Mouse (Mus musculus) liver, embryonic 14.5 days (tissue): ENCODE data around the gene Des. TPM values are rescaled to one million over a fixed set of nuclear protein-coding genes. Genes with fewer than 3 reads are reported as not detected.

Source experiments
- ATAC-seq: fragments of 200-750 bp; cut with Nextera tagmentation; 2 replicates; pipeline ENCODE4 v1.8.0; 2017; ENCODE audit warnings: moderate number of reproducible peaks, mild to moderate bottlenecking, moderate library complexity; ENCODE audit not compliant: insufficient read depth
- DNase-seq, 3 experiments: peaks; one replicate each; pipeline ENCODE4 v3.0.0-alpha.2; 2012 to 2013; ENCODE audit warnings: low read depth in 3 of 3, low spot score in 3 of 3
- H3K27ac ChIP-seq: fragments of 300-500 bp; sonication (generic); 2 replicates; pipeline ENCODE4 v1.5.1; 2014; ENCODE audit warnings: moderate library complexity, mild to moderate bottlenecking, control low read depth, inconsistent platforms
- H3K27me3 ChIP-seq: fragments of 300-500 bp; sonication (generic); 2 replicates; pipeline ENCODE4 v1.6.1; 2014; ENCODE audit warnings: mild to moderate bottlenecking, low read length, moderate library complexity; ENCODE audit not compliant: control insufficient read depth, insufficient read depth
- H3K36me3 ChIP-seq: fragments of 300-500 bp; sonication (generic); replicated peaks from 2 replicates; pipeline ENCODE4 v1.6.1; 2014; ENCODE audit warnings: low read depth; ENCODE audit not compliant: control insufficient read depth, insufficient read depth
- H3K4me1 ChIP-seq, 2 experiments: fragments of 200-500 bp in 1 of 2; fragments of 300-500 bp in 1 of 2; sonication (generic) in 1 of 2; replicated peaks; 2 replicates each; pipeline ENCODE4 v1.6.1; 2012 to 2014; ENCODE audit warnings: antibody characterized with exemption in 1 of 2, inconsistent platforms in 1 of 2, low read length in 1 of 2; ENCODE audit not compliant: control insufficient read depth in 2 of 2, insufficient read depth in 2 of 2
- H3K4me2 ChIP-seq: fragments of 300-500 bp; sonication (generic); 2 replicates; pipeline ENCODE4 v1.6.1; 2014; ENCODE audit warnings: low read depth, mild to moderate bottlenecking, control low read depth, moderate library complexity
- H3K4me3 ChIP-seq, 2 experiments: fragments of 200-500 bp in 1 of 2; fragments of 300-500 bp in 1 of 2; sonication (generic) in 1 of 2; 2 replicates each; pipeline ENCODE4 v1.5.1; 2012 to 2014; ENCODE audit warnings: low read depth in 2 of 2, low read length in 2 of 2, mild to moderate bottlenecking in 2 of 2, control low read depth in 1 of 2, inconsistent platforms in 1 of 2, moderate library complexity in 1 of 2; ENCODE audit not compliant: insufficient read depth in 1 of 2
- H3K9ac ChIP-seq: fragments of 300-500 bp; sonication (generic); replicated peaks from 2 replicates; pipeline ENCODE4 v1.6.1; 2014; ENCODE audit warnings: mild to moderate bottlenecking, control low read depth, moderate library complexity
- H3K9me3 ChIP-seq: fragments of 300-500 bp; sonication (generic); 2 replicates; pipeline ENCODE4 v1.6.1; 2016; ENCODE audit warnings: low read length, mixed read lengths; ENCODE audit not compliant: control insufficient read depth
- CTCF ChIP-seq: IDR thresholded peaks from 2 replicates; pipeline ENCODE4 v1.5.1; 2016; ENCODE audit warnings: antibody characterized with exemption, low read depth, control low read depth
- EP300 ChIP-seq: IDR thresholded peaks from 2 replicates; pipeline ENCODE4 v1.6.1; 2016; ENCODE audit warnings: antibody characterized with exemption, low read depth
- WGBS: fragments of 180-500 bp; shearing (Covaris S2); extraction: QIAGEN DNeasy Blood & Tissue Kit; methylation state at CpG from one replicate; pipeline ENCODE4 v1.1.7; 2014; ENCODE audit not compliant: insufficient replicate concordance; 5-methylcytosine and 5-hydroxymethylcytosine counted together
- polyA plus RNA-seq, 2 experiments: library from polyadenylated mRNA; depleted of rRNA in 1 of 2; stranded (reverse) in 1 of 2; unstranded in 1 of 2; fragments of >200 nt; fragmentation: Nextera tagmentation in 1 of 2; extraction: Ambion mirVana in 1 of 2; gene quantifications; 2 replicates each; pipeline versions ENCODE4 v1.2.1 to v1.2.3; 2012 to 2014

Des gene
- polyA plus RNA-seq (2012; rRNA removed), result 1.1 TPM in 2 replicates
- 1.4 and 2.1 TPM in 2 replicates for polyA plus RNA-seq (2014; fragmentation: Nextera tagmentation; extraction: Ambion mirVana)

- TF ChIP-seq CTCF (no peak), EP300 (no peak)
- no peaks in the 10 kb centered on the region for H3K9me3 ChIP-seq
- DNase-seq (no peak), ATAC-seq (no peak)
- H3K27me3 ChIP-seq, result peaks cover 22% of the 10 kb centered on the region
- H3K36me3 ChIP-seq, result no peaks in the 10 kb centered on the region
- WGBS, result 4% methylated on average over 80 of the region's 80 CpGs
- H3K27ac ChIP-seq, result no peak within 1 kb of the TSS
- peak within 1 kb of the TSS; percentile 7 to 11; a peak in 2 of 4 replicates for H3K4me3 ChIP-seq
- H3K4me1 ChIP-seq, result no peaks in the 10 kb centered on the region
- H3K4me2 ChIP-seq, result peak within 1 kb of the TSS; percentile 35
- H3K9ac ChIP-seq, result no peak within 1 kb of the TSS
These were observed at the start of gene Des for GRCm38 (mm10) chr1:75360112-75361031. Gene Des (plus strand): TSS chr1:75360329.

GRCm38 (mm10) chr1:75311694-75312093, 48.4 kb upstream of the Des start:
- Histone ChIP-seq H3K36me3 (no peaks in the 10 kb centered on the region; the same call in 1 of the 2 replicates), H3K4me1 (peaks cover 6% of the 10 kb centered on the region in 2 experiments; a peak in 2 of 4 replicates), H3K27ac (no peak overlapping the region), H3K27me3 (no peaks in the 10 kb centered on the region), H3K4me2 (no peak overlapping the region), H3K9ac (no peak overlapping the region), H3K4me3 (no peak overlapping the region), H3K9me3 (no peaks in the 10 kb centered on the region)
- TF ChIP-seq CTCF, result no peak
- TF ChIP-seq EP300, result no peak
- DNase-seq (no peak), ATAC-seq (no peak)
- WGBS, result 79% methylated on average over 6 of the region's 6 CpGs

GRCm38 (mm10) chr1:75315011-75315410, 45.1 kb upstream of the Des start:
- no peaks in the 10 kb centered on the region for H3K27me3 ChIP-seq
- H3K9ac ChIP-seq, result no peak overlapping the region
- no peak overlapping the region for H3K27ac ChIP-seq
- no peak overlapping the region for H3K4me2 ChIP-seq
- WGBS, result 75% methylated on average over 6 of the region's 6 CpGs
- H3K4me1 ChIP-seq, result peaks cover 6 to 9% of the 10 kb centered on the region in 2 experiments; a peak in 3 of 4 replicates
- H3K36me3 ChIP-seq, result no peaks in the 10 kb centered on the region; the same call in 1 of the 2 replicates
- no peak overlapping the region for H3K4me3 ChIP-seq
- DNase-seq (no peak), ATAC-seq (no peak)
- no peak for TF ChIP-seq CTCF
- TF ChIP-seq EP300, result no peak
- no peaks in the 10 kb centered on the region for H3K9me3 ChIP-seq

GRCm38 (mm10) chr1:75315456-75316365, 44.4 kb upstream of the Des start:
- no peaks in the 10 kb centered on the region for H3K36me3 ChIP-seq
- ATAC-seq (no peak), DNase-seq (no peak)
- no peaks in the 10 kb centered on the region for H3K27me3 ChIP-seq
- H3K4me1 ChIP-seq, result peaks cover 6 to 9% of the 10 kb centered on the region in 2 experiments; a peak in 3 of 4 replicates
- H3K27ac ChIP-seq, result no peak overlapping the region
- WGBS, result 77% methylated on average over 29 of the region's 29 CpGs
- H3K4me2 ChIP-seq, result peak overlapping the region; percentile 93
- TF ChIP-seq CTCF, result 0 out of 2 replicates have a peak, but pooled peaks have one; percentile 1
- no peak for TF ChIP-seq EP300
- no peak overlapping the region for H3K9ac ChIP-seq
- peak overlapping the region; percentile 65 to 85 for H3K4me3 ChIP-seq
- H3K9me3 ChIP-seq, result no peaks in the 10 kb centered on the region
